Mouse (Mus musculus): ENCODE measurements around the gene Tgm2.

GRCm38 (mm10) chr2:158178696-158179369 is 32.6 kb upstream of the Tgm2 start:
- TF ChIP-seq POLR2A (IDR thresholded peaks at IDR 0.05; ENCODE audit: insufficient read depth, low read depth, low read length): no peak
- TF ChIP-seq CTCF (IDR thresholded peaks at IDR 0.05; ENCODE audit: insufficient read depth, low read depth, low read length): no peak

Measured in olfactory bulb, adult 2 months (tissue).